26 mouse cellular contexts compared by ENCODE assay signal in genomic region chr6:121378256-121378655, GRCm38 (mm10). TPM values are rescaled to one million over a fixed set of nuclear protein-coding genes. Genes with fewer than 3 reads are reported as not detected.
A peak's percentile ranks its signal among the peaks of the same experiment; 100 is the strongest.
DNase-seq lines count a peak whose midpoint lies in the region; ATAC-seq and TF ChIP-seq lines count a peak whose summit lies in the region.
"Had no signal": no experiment of that assay in that cellular context is flagged by ENCODE, and none has a peak within 500 bp of the region (broad histone marks: within the 10 kb centered on the region; RNA-seq: fewer than 3 reads in every experiment).

No protein-coding gene starts in this region.

- DNase-seq in hindbrain, embryonic 14.5 days (ENCODE audit: low spot score), result no peak
- DNase-seq in midbrain, postnatal 0 days (ENCODE audit: low spot score), result no peak
- no peak for DNase-seq in midbrain, embryonic 14.5 days
- DNase-seq in ZHBTc4 (ENCODE audit: low read depth, low spot score), result peak; percentile 58
- no peak for DNase-seq in thymus, postnatal 0 days (ENCODE audit: low spot score)
- DNase-seq: adrenal gland, adult 2 months; adrenal gland, postnatal 14 days; cerebellum, adult 11 months; cerebellum, adult 2 months; cerebellum, adult 9-11 months; cerebellum, postnatal 25 days; gastrocnemius, postnatal 14 days; heart, adult 18-20 months; heart, postnatal 10 days; heart, postnatal 36 days; kidney, adult 11 months had no signal

- no peak for ATAC-seq in hindbrain, embryonic 13.5 days (ENCODE audit: low FRiP score)
- no peak for ATAC-seq in hindbrain, embryonic 14.5 days (ENCODE audit: low FRiP score)
- ATAC-seq in midbrain, postnatal 0 days (ENCODE audit: low FRiP score), result peak; percentile 53; the same call in 1 of the 2 replicates
- ATAC-seq in midbrain, embryonic 14.5 days (ENCODE audit: low FRiP score, low TSS enrichment), result no peak
- ATAC-seq: CD4-positive, CD25-positive, alpha-beta regulatory T cell, adult 4 months; forebrain, embryonic 15.5 days; intestine, embryonic 15.5 days had no signal

- TF ChIP-seq CTCF in midbrain, postnatal 0 days (IDR thresholded peaks at IDR 0.05), result no peak

- H3K4me3 ChIP-seq in hindbrain, embryonic 13.5 days, result no peak overlapping the region
- no peak overlapping the region for H3K4me3 ChIP-seq in hindbrain, embryonic 14.5 days (replicated peaks; ENCODE audit: low read length)
- H3K4me3 ChIP-seq in midbrain, postnatal 0 days (ENCODE audit: low read depth, low read length), result no peak overlapping the region
- H3K4me3 ChIP-seq in midbrain, embryonic 14.5 days (replicated peaks; ENCODE audit: low read depth, low read length), result no peak overlapping the region
- H3K4me3 ChIP-seq: embryonic facial prominence, embryonic 12.5 days; embryonic facial prominence, embryonic 15.5 days; forebrain, embryonic 15.5 days; heart, embryonic 12.5 days; heart, embryonic 15.5 days; intestine, embryonic 15.5 days had no signal

- peaks cover 35% of the 10 kb centered on the region for H3K4me1 ChIP-seq in hindbrain, embryonic 13.5 days (replicated peaks)
- peaks cover 8% of the 10 kb centered on the region; the same call in 1 of the 2 replicates for H3K4me1 ChIP-seq in hindbrain, embryonic 14.5 days (replicated peaks; ENCODE audit: control insufficient read depth, insufficient read depth, low read length)
- no peaks in the 10 kb centered on the region for H3K4me1 ChIP-seq in midbrain, postnatal 0 days (ENCODE audit: insufficient read depth, low read length)
- no peaks in the 10 kb centered on the region for H3K4me1 ChIP-seq in midbrain, embryonic 14.5 days (ENCODE audit: control insufficient read depth, insufficient read depth, low read length)
- H3K4me1 ChIP-seq: forebrain, embryonic 15.5 days; heart, embryonic 12.5 days; heart, embryonic 15.5 days; intestine, embryonic 15.5 days had no signal

- peaks cover 7% of the 10 kb centered on the region; the same call in 1 of the 2 replicates for H3K27me3 ChIP-seq in hindbrain, embryonic 13.5 days
- no peaks in the 10 kb centered on the region for H3K27me3 ChIP-seq in hindbrain, embryonic 14.5 days (ENCODE audit: control insufficient read depth, insufficient read depth, low read length)
- H3K27me3 ChIP-seq in midbrain, postnatal 0 days (ENCODE audit: insufficient read depth, low read length), result no peaks in the 10 kb centered on the region
- H3K27me3 ChIP-seq in midbrain, embryonic 14.5 days (ENCODE audit: control insufficient read depth, insufficient read depth, low read length), result no peaks in the 10 kb centered on the region
- H3K27me3 ChIP-seq: embryonic facial prominence, embryonic 12.5 days; embryonic facial prominence, embryonic 15.5 days; forebrain, embryonic 15.5 days had no signal

- H3K36me3 ChIP-seq in hindbrain, embryonic 13.5 days, result peaks cover 9% of the 10 kb centered on the region; the same call in 1 of the 2 replicates
- H3K36me3 ChIP-seq in hindbrain, embryonic 14.5 days (replicated peaks; ENCODE audit: control insufficient read depth, insufficient read depth), result no peaks in the 10 kb centered on the region; the same call in 1 of the 2 replicates
- H3K36me3 ChIP-seq in midbrain, postnatal 0 days (ENCODE audit: insufficient read depth, low read length), result no peaks in the 10 kb centered on the region; the same call in 1 of the 2 replicates
- no peaks in the 10 kb centered on the region for H3K36me3 ChIP-seq in midbrain, embryonic 14.5 days (ENCODE audit: control insufficient read depth, insufficient read depth, low read length)
- H3K36me3 ChIP-seq: embryonic facial prominence, embryonic 12.5 days; embryonic facial prominence, embryonic 15.5 days; forebrain, embryonic 15.5 days; heart, embryonic 12.5 days; heart, embryonic 15.5 days; intestine, embryonic 15.5 days had no signal

- H3K9me3 ChIP-seq in hindbrain, embryonic 13.5 days, result no peaks in the 10 kb centered on the region
- H3K9me3 ChIP-seq in hindbrain, embryonic 14.5 days (ENCODE audit: control insufficient read depth, low read length), result no peaks in the 10 kb centered on the region
- H3K9me3 ChIP-seq in midbrain, postnatal 0 days (ENCODE audit: low read length), result no peaks in the 10 kb centered on the region
- no peaks in the 10 kb centered on the region for H3K9me3 ChIP-seq in midbrain, embryonic 14.5 days (ENCODE audit: control insufficient read depth, low read length)
- H3K9me3 ChIP-seq: embryonic facial prominence, embryonic 12.5 days; embryonic facial prominence, embryonic 15.5 days; forebrain, embryonic 15.5 days; heart, embryonic 12.5 days; heart, embryonic 15.5 days; intestine, embryonic 15.5 days had no signal

- no peak overlapping the region for H3K9ac ChIP-seq in hindbrain, embryonic 13.5 days
- H3K9ac ChIP-seq in hindbrain, embryonic 14.5 days, result no peak overlapping the region
- no peak overlapping the region for H3K9ac ChIP-seq in midbrain, postnatal 0 days (replicated peaks; ENCODE audit: low read length, poor library complexity, severe bottlenecking)
- H3K9ac ChIP-seq in midbrain, embryonic 14.5 days (replicated peaks; ENCODE audit: low read length), result no peak overlapping the region
- H3K9ac ChIP-seq: embryonic facial prominence, embryonic 12.5 days; embryonic facial prominence, embryonic 15.5 days; forebrain, embryonic 15.5 days; heart, embryonic 12.5 days; heart, embryonic 15.5 days; intestine, embryonic 15.5 days had no signal

- no peak overlapping the region for H3K4me2 ChIP-seq in hindbrain, embryonic 13.5 days
- no peak overlapping the region for H3K4me2 ChIP-seq in hindbrain, embryonic 14.5 days (replicated peaks)
- no peak overlapping the region for H3K4me2 ChIP-seq in midbrain, postnatal 0 days (ENCODE audit: low read depth, low read length, poor library complexity, severe bottlenecking)
- H3K4me2 ChIP-seq in midbrain, embryonic 14.5 days (ENCODE audit: low read length), result no peak overlapping the region
- H3K4me2 ChIP-seq: embryonic facial prominence, embryonic 12.5 days; embryonic facial prominence, embryonic 15.5 days; forebrain, embryonic 15.5 days; heart, embryonic 12.5 days; heart, embryonic 15.5 days; intestine, embryonic 15.5 days had no signal

- 54% methylated on average over 4 of the region's 4 CpGs for WGBS in hindbrain, embryonic 13.5 days
- WGBS in hindbrain, embryonic 14.5 days, result 48% methylated on average over 4 of the region's 4 CpGs
- 68% methylated on average over 4 of the region's 4 CpGs for WGBS in midbrain, postnatal 0 days
- WGBS in midbrain, embryonic 14.5 days, result 56% methylated on average over 4 of the region's 4 CpGs

- H3K27ac ChIP-seq in hindbrain, embryonic 13.5 days, result 0 out of 2 replicates have a peak overlapping the region, but pooled peaks have one; percentile 18
- H3K27ac ChIP-seq in hindbrain, embryonic 14.5 days, result no peak overlapping the region
- H3K27ac ChIP-seq in midbrain, postnatal 0 days (ENCODE audit: low read depth, low read length), result no peak overlapping the region
- no peak overlapping the region for H3K27ac ChIP-seq in midbrain, embryonic 14.5 days (replicated peaks; ENCODE audit: low read depth, low read length)
- H3K27ac ChIP-seq: embryonic facial prominence, embryonic 12.5 days; embryonic facial prominence, embryonic 15.5 days; forebrain, embryonic 15.5 days; heart, embryonic 15.5 days; intestine, embryonic 15.5 days had no signal

RNA-seq across cellular contexts. Expression of gene Slc6a12, which starts 35.4 kb away (rescaled TPM):
- polyA plus RNA-seq in hindbrain, embryonic 13.5 days (2015; fragmentation: Nextera tagmentation; extraction: Ambion mirVana), result 0.27 and 0.44 TPM in 2 replicates
- polyA plus RNA-seq in hindbrain, embryonic 14.5 days (2014; fragmentation: Nextera tagmentation; extraction: Ambion mirVana), result 1.2 and 1.6 TPM in 2 replicates
- total RNA-seq in midbrain, postnatal 0 days (2014; rRNA removed), result 12.4 and 13.0 TPM in 2 replicates
- polyA plus RNA-seq in midbrain, postnatal 0 days (2015; fragmentation: Nextera tagmentation; extraction: Ambion mirVana), result 8.1 and 8.2 TPM in 2 replicates
- 1.6 TPM in 1 of 2 replicates, not detected in the other for polyA plus RNA-seq in midbrain, embryonic 14.5 days (2014; fragmentation: Nextera tagmentation; extraction: Ambion mirVana)
- 0.13 and 0.14 TPM in 2 replicates for polyA plus RNA-seq in thymus, postnatal 0 days (2015; fragmentation: Nextera tagmentation; extraction: Ambion mirVana)
- total RNA-seq: common myeloid progenitor, adult 5-6 weeks; heart, adult 18-20 months; heart, postnatal 10 days; heart, postnatal 36 days had no signal
- polyA plus RNA-seq: CD4-positive, CD25-positive, alpha-beta regulatory T cell, adult 4 months; embryonic facial prominence, embryonic 12.5 days; embryonic facial prominence, embryonic 15.5 days; heart, embryonic 12.5 days; heart, embryonic 15.5 days; hindbrain, embryonic 11.5 days had no signal
